Mouse (Mus musculus): ENCODE data around the gene Opn4. TPM values are rescaled to one million over a fixed set of nuclear protein-coding genes. Genes with fewer than 3 reads are reported as not detected.

The Opn4 gene
- polyA plus RNA-seq, 1 experiment from 2014 or later, result not detected

- DNase-seq, result peak; percentile 94
- peak; percentile 92 for TF ChIP-seq CTCF (IDR thresholded peaks at IDR 0.05; ENCODE audit: low read depth)
- peaks cover 12% of the 10 kb centered on the region; the same call in 1 of the 2 replicates for H3K27me3 ChIP-seq (ENCODE audit: insufficient read depth, low read length)
- peak overlapping the region; percentile 73 for H3K4me3 ChIP-seq (ENCODE audit: low read depth, low read length)
- under 1% methylated on average over 55 of the region's 55 CpGs for WGBS
- peak overlapping the region; percentile 83 for H3K27ac ChIP-seq (ENCODE audit: low read depth)
- no peaks in the 10 kb centered on the region for H3K9me3 ChIP-seq (ENCODE audit: low read depth, low read length)
- peak; percentile 96 for ATAC-seq (ENCODE audit: insufficient read depth)
- no peaks in the 10 kb centered on the region; the same call in 1 of the 2 replicates for H3K4me1 ChIP-seq (ENCODE audit: insufficient read depth)
- no peaks in the 10 kb centered on the region for H3K36me3 ChIP-seq (ENCODE audit: insufficient read depth)
- H3K9ac ChIP-seq, result peak overlapping the region; percentile 78
- peak overlapping the region; percentile 68 for H3K4me2 ChIP-seq
These were observed 50.8 kb downstream of the Opn4 start for GRCm38 (mm10) chr14:34549004-34549671.

- Histone ChIP-seq H3K9me3 (ENCODE audit: low read depth, low read length) (no peaks in the 10 kb centered on the region), H3K36me3 (ENCODE audit: insufficient read depth) (no peaks in the 10 kb centered on the region), H3K9ac (peak overlapping the region; percentile 78), H3K4me3 (ENCODE audit: low read depth, low read length) (peak overlapping the region; percentile 73), H3K27ac (ENCODE audit: low read depth) (peak overlapping the region; percentile 83), H3K27me3 (ENCODE audit: insufficient read depth, low read length) (peaks cover 12% of the 10 kb centered on the region; the same call in 1 of the 2 replicates), H3K4me2 (peak overlapping the region; percentile 68), H3K4me1 (ENCODE audit: insufficient read depth) (no peaks in the 10 kb centered on the region; the same call in 1 of the 2 replicates)
- ATAC-seq (ENCODE audit: insufficient read depth) (peak; percentile 65), DNase-seq (peak; percentile 70)
- WGBS, result under 1% methylated on average over 27 of the region's 27 CpGs
- TF ChIP-seq CTCF (IDR thresholded peaks at IDR 0.05; ENCODE audit: low read depth), result no peak
These were observed 51.4 kb downstream of the Opn4 start for GRCm38 (mm10) chr14:34548391-34549001.

- ATAC-seq (ENCODE audit: insufficient read depth) (no peak), DNase-seq (no peak)
- Histone ChIP-seq H3K4me1 (ENCODE audit: insufficient read depth) (no peaks in the 10 kb centered on the region; the same call in 1 of the 2 replicates), H3K36me3 (ENCODE audit: insufficient read depth) (no peaks in the 10 kb centered on the region), H3K27me3 (ENCODE audit: insufficient read depth, low read length) (0 out of 2 replicates have a peak, but pooled peaks cover 9% of the 10 kb centered on the region), H3K27ac (ENCODE audit: low read depth) (no peak overlapping the region), H3K4me2 (no peak overlapping the region), H3K9ac (no peak overlapping the region), H3K9me3 (ENCODE audit: low read depth, low read length) (no peaks in the 10 kb centered on the region), H3K4me3 (ENCODE audit: low read depth, low read length) (no peak overlapping the region)
- WGBS, result 57% methylated on average over 2 of the region's 2 CpGs
- no peak for TF ChIP-seq CTCF (IDR thresholded peaks at IDR 0.05; ENCODE audit: low read depth)
These were observed 55.4 kb downstream of the Opn4 start for GRCm38 (mm10) chr14:34544545-34544944.

GRCm38 (mm10) chr14:34544001-34544400 is 55.9 kb downstream of the Opn4 start:
- Histone ChIP-seq H3K4me1 (ENCODE audit: insufficient read depth) (no peaks in the 10 kb centered on the region; the same call in 1 of the 2 replicates), H3K4me2 (no peak overlapping the region), H3K9ac (no peak overlapping the region), H3K27me3 (ENCODE audit: insufficient read depth, low read length) (0 out of 2 replicates have a peak, but pooled peaks cover 9% of the 10 kb centered on the region), H3K9me3 (ENCODE audit: low read depth, low read length) (no peaks in the 10 kb centered on the region), H3K27ac (ENCODE audit: low read depth) (no peak overlapping the region), H3K36me3 (ENCODE audit: insufficient read depth) (no peaks in the 10 kb centered on the region), H3K4me3 (ENCODE audit: low read depth, low read length) (no peak overlapping the region)
- DNase-seq (no peak), ATAC-seq (ENCODE audit: insufficient read depth) (no peak)
- TF ChIP-seq CTCF (IDR thresholded peaks at IDR 0.05; ENCODE audit: low read depth), result no peak
- WGBS, result 77% methylated on average over 6 of the region's 6 CpGs

GRCm38 (mm10) chr14:34543596-34543995 is 56.3 kb downstream of the Opn4 start:
- ATAC-seq (ENCODE audit: insufficient read depth), result no peak
- no peaks in the 10 kb centered on the region; the same call in 1 of the 2 replicates for H3K4me1 ChIP-seq (ENCODE audit: insufficient read depth)
- TF ChIP-seq CTCF (IDR thresholded peaks at IDR 0.05; ENCODE audit: low read depth), result no peak
- H3K27me3 ChIP-seq (ENCODE audit: insufficient read depth, low read length), result 0 out of 2 replicates have a peak, but pooled peaks cover 9% of the 10 kb centered on the region
- no peak overlapping the region for H3K27ac ChIP-seq (ENCODE audit: low read depth)
- WGBS, result 72% methylated on average over 6 of the region's 6 CpGs
- no peak overlapping the region for H3K9ac ChIP-seq
- no peak overlapping the region for H3K4me3 ChIP-seq (ENCODE audit: low read depth, low read length)
- no peak overlapping the region for H3K4me2 ChIP-seq
- H3K36me3 ChIP-seq (ENCODE audit: insufficient read depth), result no peaks in the 10 kb centered on the region
- DNase-seq, result no peak
- H3K9me3 ChIP-seq (ENCODE audit: low read depth, low read length), result no peaks in the 10 kb centered on the region

GRCm38 (mm10) chr14:34541896-34542295 is 58.0 kb downstream of the Opn4 start:
- Histone ChIP-seq H3K27me3 (ENCODE audit: insufficient read depth, low read length) (0 out of 2 replicates have a peak, but pooled peaks cover 5% of the 10 kb centered on the region), H3K27ac (ENCODE audit: low read depth) (no peak overlapping the region), H3K4me2 (no peak overlapping the region), H3K4me3 (ENCODE audit: low read depth, low read length) (no peak overlapping the region), H3K36me3 (ENCODE audit: insufficient read depth) (no peaks in the 10 kb centered on the region), H3K9ac (no peak overlapping the region), H3K9me3 (ENCODE audit: low read depth, low read length) (no peaks in the 10 kb centered on the region), H3K4me1 (ENCODE audit: insufficient read depth) (no peaks in the 10 kb centered on the region)
- ATAC-seq (ENCODE audit: insufficient read depth), result no peak
- DNase-seq, result no peak
- WGBS, result 80% methylated on average over 5 of the region's 5 CpGs
- TF ChIP-seq CTCF (IDR thresholded peaks at IDR 0.05; ENCODE audit: low read depth), result no peak

- H3K4me3 ChIP-seq (ENCODE audit: low read depth, low read length), result no peak overlapping the region
These were observed 59.2 kb downstream of the Opn4 start for GRCm38 (mm10) chr14:34540685-34541162.

More at GRCm38 (mm10) chr14:34540685-34541162, 59.2 kb downstream of the Opn4 start:
- H3K9ac ChIP-seq, result 0 out of 2 replicates have a peak overlapping the region, but pooled peaks have one; percentile 29
- H3K36me3 ChIP-seq (ENCODE audit: insufficient read depth), result no peaks in the 10 kb centered on the region
- peak; percentile 88 for ATAC-seq (ENCODE audit: insufficient read depth)
- no peaks in the 10 kb centered on the region for H3K4me1 ChIP-seq (ENCODE audit: insufficient read depth)
- DNase-seq, result peak; percentile 76
- peak overlapping the region; percentile 61 for H3K27ac ChIP-seq (ENCODE audit: low read depth)
- H3K9me3 ChIP-seq (ENCODE audit: low read depth, low read length), result no peaks in the 10 kb centered on the region
- H3K27me3 ChIP-seq (ENCODE audit: insufficient read depth, low read length), result 0 out of 2 replicates have a peak, but pooled peaks cover 5% of the 10 kb centered on the region
- H3K4me2 ChIP-seq, result peak overlapping the region; percentile 37
- no peak for TF ChIP-seq CTCF (IDR thresholded peaks at IDR 0.05; ENCODE audit: low read depth)
- 13% methylated on average over 17 of the region's 17 CpGs for WGBS

Other genes starting within 250 kb of the Opn4 start
- not detected in 2 replicates for gene Fam25c, start 244.7 kb downstream of the Opn4 start, polyA plus RNA-seq (2014; fragmentation: Nextera tagmentation; extraction: Ambion mirVana)
- gene Sncg, start 225.4 kb downstream of the Opn4 start, polyA plus RNA-seq (2014; fragmentation: Nextera tagmentation; extraction: Ambion mirVana), result 4.9 and 5.2 TPM in 2 replicates
- 9.9 and 12.1 TPM in 2 replicates for gene Mmrn2, start 224.7 kb downstream of the Opn4 start, polyA plus RNA-seq (2014; fragmentation: Nextera tagmentation; extraction: Ambion mirVana)
- 51.1 and 52.7 TPM in 2 replicates for gene Bmpr1a, start 96.8 kb downstream of the Opn4 start, polyA plus RNA-seq (2014; fragmentation: Nextera tagmentation; extraction: Ambion mirVana)
- gene 9230112D13Rik, start 77.3 kb downstream of the Opn4 start, polyA plus RNA-seq (2014; fragmentation: Nextera tagmentation; extraction: Ambion mirVana), result not detected in 2 replicates
- 0.79 and 4.2 TPM in 2 replicates for gene Ldb3, start 11.5 kb downstream of the Opn4 start, polyA plus RNA-seq (2014; fragmentation: Nextera tagmentation; extraction: Ambion mirVana)
- gene Wapl, start 73.8 kb upstream of the Opn4 start, polyA plus RNA-seq (2014; fragmentation: Nextera tagmentation; extraction: Ambion mirVana), result 28.2 and 29.2 TPM in 2 replicates
- 0.13 and 0.26 TPM in 2 replicates for gene Grid1, start 220.0 kb upstream of the Opn4 start, polyA plus RNA-seq (2014; fragmentation: Nextera tagmentation; extraction: Ambion mirVana)

Measured in lung, embryonic 14.5 days (tissue).